Mouse (Mus musculus) MEL-GATA-1-ER (cell line): ENCODE data around the gene Vmn1r184.
"Not testable (repeated sequence)": the region's sequence is repeated elsewhere in the genome, so short reads cannot be mapped to it uniquely, and the experiment has no call there.

Source experiments
- DNase-seq: peaks from one replicate; pipeline ENCODE4 v3.0.0-alpha.2; 2012; ENCODE audit warnings: low read depth; ENCODE audit errors: extremely low read depth

Gene Vmn1r184

GRCm38 (mm10) chr7:26260034-26260433 lies at the start of gene Vmn1r184:
Gene Vmn1r184, plus strand, starts transcription at chr7:26260334.
- not testable (repeated sequence) for DNase-seq

- DNase-seq: not testable (repeated sequence)
Observed at GRCm38 (mm10) chr7:26303429-26304166, 43.5 kb downstream of the Vmn1r184 start.

GRCm38 (mm10) chr7:26306926-26307325 lies 46.8 kb downstream of the Vmn1r184 start, which contains the start of gene Cyp2a4:
Gene Cyp2a4, plus strand, starts transcription at chr7:26307169.
- DNase-seq: not testable (repeated sequence)

GRCm38 (mm10) chr7:26311786-26312185 lies 51.7 kb downstream of the Vmn1r184 start:
- DNase-seq: not testable (repeated sequence)

GRCm38 (mm10) chr7:26315194-26315593 lies 55.1 kb downstream of the Vmn1r184 start:
- not testable (repeated sequence) for DNase-seq

GRCm38 (mm10) chr7:26315809-26316208 lies 55.7 kb downstream of the Vmn1r184 start:
- DNase-seq: not testable (repeated sequence)
